Mouse (Mus musculus) embryo, embryonic 10.5 days (tissue): Measurements from ENCODE around the gene Irs2.

ENCODE experiments used
- DNase-seq: peaks from one replicate; pipeline ENCODE4 v3.0.0-alpha.2; 2015; ENCODE audit warnings: low spot score

The Irs2 gene

DNA sequence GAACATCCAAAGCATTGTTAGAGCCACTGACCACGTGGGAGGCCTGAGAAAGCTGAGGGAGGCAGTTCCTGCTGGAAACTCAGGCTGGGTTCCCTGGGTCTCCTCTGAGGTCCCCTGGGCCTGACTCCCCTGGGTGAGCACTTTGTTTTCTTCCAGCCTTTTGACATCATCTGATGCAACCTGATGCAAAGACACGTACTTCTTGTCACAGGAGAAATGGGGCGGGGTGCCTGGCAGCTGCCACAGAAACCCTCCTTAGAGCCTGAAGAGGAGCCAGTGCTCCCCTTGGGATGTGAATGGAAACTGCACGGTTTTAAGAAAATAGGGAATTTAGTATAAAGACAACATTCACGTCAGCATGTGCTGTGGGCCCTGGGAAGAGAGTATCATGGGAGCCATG lies 55.6 kb downstream of the Irs2 start:
- no peak for DNase-seq

DNA sequence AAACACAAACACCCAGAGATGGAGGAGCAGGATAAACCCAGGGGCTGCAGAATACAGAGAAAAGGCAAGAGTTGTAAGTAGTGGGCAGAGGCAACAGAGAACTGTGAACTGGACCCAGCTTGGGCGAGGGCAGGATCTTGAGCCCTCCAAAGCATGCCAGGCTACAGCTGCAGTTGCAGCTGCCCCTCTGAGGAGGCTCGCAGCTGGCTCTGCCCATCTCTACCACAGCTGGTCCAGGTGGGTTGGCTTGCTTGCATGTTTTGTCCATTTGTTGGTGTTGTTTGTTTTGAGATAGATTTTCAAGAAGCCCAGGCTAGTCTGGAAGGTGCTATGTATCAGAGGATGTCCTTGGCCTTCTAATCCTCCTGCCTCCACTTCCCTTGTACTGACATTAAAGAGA lies 56.0 kb downstream of the Irs2 start:
- no peak for DNase-seq

DNA sequence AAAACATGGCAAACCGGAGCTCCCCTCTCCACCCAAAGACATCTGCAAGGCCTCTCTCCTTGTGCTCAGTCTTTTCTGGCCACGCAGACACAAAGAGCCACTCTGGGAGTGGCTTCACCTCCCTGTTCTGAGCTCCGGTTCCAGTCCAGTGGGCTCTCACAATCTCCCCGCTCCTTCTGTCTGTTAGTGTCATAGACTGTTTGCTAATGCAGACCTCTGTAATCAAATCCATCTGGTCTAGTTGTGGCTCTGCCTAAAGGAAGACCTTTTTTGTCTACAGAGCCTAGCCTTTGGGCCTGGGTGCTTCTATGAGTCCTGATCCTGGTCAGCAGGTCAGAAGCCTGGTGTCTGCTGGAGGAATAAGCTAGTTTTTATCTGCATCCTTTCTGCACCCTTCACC lies 56.7 kb downstream of the Irs2 start:
- DNase-seq = peak; percentile 49

DNA sequence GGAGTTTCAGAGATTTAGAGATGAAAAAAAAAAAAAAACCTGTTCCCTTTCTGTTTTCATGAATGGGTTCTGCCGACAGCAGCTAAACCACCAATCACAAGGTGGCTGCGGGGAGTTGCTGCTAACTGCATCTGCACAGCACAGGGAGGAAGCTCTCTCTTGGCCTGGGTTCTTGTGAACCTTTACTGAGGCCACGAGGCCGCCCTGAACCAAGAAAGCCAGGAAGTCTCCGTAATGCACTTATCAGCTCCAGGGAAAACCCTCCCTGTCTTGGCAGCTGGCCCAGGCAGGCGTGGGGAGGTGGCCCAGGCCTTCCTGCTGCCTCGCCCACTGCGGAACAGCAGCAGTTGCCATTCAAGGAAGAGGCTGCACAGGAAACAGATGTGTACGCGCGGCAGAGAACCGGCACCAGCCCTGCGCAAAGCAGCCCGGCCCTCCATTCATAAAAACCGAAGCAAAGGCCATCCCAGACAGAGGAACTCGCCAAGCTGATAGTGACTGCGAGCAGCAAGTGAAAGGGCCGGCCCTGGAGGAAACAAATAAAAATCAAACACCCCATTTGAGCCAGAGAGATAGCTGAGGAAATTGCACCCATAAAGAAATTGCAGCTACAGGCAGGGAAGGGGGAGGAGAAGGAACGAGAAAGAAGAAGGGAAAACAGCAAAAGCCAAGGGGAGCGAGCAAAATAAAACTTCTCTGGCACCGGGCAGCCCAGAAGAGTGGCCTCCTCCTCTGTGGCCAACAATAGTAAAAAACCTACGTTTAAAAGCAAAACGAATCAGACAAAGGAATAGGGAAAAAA lies 62.1 kb downstream of the Irs2 start:
- peak; percentile 76 for DNase-seq

DNA sequence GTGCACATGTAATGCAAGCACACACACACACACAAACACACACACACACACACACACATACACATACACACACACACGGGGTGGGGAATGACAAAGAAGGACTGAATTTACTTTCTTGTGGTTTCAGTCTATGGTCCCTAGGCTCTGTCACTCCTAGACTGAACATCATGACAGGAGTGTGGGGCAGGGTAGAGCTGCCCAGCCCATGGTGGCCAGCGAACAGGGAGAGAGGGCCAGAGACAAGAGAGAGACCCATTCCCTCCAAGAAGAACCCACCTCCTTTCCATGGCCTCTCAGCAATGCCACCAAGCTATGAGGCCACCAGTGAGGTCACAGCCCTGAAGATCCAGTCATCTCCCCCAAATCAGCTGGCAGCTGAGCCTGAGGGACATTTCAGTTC lies 62.8 kb downstream of the Irs2 start:
- no peak for DNase-seq

DNA sequence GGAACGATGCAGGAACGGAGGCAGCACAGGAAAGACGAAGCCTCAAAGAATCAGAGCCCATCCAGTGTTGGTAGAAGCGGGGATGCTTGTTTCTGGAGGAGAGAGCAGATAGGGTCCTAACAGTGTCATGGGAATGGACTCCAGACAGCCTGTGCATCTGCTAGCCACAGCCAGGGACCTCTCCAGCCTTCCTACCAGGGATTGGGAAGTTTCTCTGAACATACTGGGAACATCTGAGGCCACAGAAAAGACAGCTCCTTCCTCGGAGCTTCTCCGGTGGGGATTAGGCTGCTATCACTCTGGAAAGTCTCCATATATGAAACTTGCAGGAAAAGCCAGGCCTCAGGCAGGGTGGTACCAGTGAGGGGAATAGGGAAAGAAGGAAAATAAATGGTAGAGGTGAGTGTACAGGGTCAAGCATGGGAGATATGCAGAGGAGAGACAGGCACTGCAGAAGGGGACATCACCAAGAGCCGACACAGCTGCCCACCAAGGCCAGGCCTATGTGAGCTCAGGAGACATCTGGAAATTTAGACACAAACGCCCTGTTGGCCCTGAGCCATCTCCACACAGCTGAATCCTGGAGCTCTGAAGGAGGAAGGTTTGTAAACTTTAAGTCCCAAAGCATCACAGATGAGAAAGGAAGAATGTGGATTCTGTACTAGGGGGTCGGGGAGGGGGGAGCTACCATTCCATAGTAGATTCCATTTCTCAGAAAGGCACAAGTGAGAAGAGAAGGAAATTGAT lies 64.8 kb downstream of the Irs2 start:
- DNase-seq = no peak

DNA sequence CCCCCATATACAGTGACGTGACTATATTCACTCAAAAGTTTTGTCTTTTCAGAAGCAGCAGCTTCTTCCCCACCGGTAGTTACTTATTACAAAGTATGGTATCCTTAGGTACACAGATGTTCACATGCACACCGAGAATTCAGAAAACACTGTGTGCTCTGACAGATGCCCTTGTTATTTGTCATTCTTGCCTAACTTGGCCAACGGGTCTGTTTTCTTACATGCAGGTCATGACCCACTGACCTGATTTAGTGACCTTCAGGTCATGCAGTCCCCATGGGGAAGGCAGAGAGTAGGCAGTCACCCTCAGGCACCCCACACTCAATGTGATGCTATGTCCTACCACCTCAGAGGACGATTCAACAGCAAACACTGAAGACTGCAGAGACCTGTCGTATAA lies 68.4 kb downstream of the Irs2 start:
- DNase-seq = peak; percentile 58

DNA sequence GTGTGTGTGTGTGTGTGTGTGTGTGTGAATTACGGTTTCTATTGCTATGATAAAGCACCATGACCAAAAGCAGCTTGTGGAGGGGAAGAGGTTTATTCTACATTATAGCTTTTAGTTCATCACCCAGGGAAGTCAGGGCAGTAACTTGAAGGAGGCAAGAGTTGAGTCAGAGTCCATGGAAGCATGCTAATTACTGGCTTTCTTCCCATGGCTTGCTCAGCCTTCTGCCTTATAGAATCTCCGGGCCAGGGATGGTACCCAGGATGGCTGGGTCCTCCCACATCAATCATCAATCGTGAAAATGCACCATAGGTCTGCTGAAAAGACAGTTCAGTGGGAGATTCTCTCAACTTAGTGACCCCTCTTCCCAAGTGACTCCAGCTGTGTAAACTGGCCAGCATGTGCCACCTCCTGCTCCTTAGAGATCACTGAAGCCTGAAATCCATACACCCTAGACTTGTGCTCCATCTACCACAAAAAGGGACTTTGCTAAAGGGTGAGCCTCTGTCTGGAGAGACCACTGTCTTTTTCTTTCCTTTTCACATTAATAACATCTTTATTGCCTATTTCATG lies 69.0 kb downstream of the Irs2 start:
- no peak for DNase-seq

DNA sequence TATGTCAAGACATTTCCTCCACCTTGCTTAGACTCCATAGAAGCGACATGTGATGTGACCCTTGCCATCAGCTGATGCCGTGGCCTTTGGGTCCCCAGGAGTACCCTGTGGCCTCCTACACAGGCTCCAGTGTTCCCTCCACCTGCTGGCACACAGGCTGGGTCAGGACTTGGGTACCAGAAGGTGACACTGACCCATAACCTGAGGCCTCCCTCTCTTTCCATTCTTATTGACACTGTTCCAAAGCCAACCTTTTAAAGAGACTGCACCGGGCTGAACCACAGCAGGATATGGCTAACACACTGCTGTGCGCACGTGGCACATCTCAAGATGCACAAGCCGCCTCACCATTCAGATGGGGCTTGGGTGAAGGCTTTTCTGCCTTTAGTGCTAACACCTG lies 70.0 kb downstream of the Irs2 start:
- no peak for DNase-seq

DNA sequence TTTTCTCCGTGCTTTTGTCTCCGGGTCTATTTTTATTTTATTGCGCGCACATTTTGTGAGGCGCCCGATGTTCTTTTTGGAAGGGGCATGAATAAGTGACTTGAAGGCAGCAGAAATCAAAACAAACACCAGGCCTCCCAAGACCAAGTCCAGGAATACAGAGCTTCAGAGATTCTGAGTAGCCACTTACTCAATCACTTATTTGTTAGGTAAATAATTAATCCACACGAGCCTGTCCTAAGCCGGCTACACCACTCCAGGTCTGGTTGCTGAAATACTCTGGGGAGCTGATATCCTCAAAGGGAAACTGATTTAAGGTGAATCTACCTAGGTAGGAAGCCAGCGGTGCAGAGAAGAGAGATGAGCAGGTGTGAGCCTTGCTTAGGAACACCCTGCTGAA lies 71.6 kb downstream of the Irs2 start:
- DNase-seq = no peak

DNA sequence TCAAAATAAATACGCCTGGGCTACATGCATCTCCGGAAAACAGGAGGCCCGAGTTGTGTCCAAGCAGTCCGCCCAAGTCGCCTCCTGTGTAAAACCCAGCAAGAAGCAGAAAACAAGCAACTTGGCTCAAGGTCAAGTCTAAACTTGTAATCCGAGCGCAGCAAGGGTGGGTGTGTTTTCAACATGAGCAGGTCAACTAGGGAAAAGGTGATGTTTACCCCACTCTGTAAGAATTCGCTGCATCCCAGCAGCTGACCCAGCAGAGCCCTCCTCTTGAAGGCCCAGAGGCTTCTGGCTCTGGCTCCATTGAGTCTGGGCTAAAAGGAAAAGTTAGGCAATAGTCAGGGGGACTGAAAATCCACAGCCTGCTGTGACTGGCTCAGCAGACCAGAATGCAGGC lies 73.0 kb downstream of the Irs2 start:
- no peak for DNase-seq
